Mouse (Mus musculus) MEL (cell line): ENCODE data around the gene Myt1l. TPM values are rescaled to one million over a fixed set of nuclear protein-coding genes. Genes with fewer than 3 reads are reported as not detected.

Experiments
- DNase-seq: peaks from one replicate; pipeline ENCODE4 v3.0.0; 2011; ENCODE audit warnings: low read depth, low spot score
- H3K27ac ChIP-seq: 2 replicates; pipeline ENCODE4 v1.5.1; 2012; ENCODE audit warnings: low read depth, mild to moderate bottlenecking, control low read depth, low read length, moderate library complexity; ENCODE audit not compliant: control insufficient read depth
- H3K27me3 ChIP-seq, 2 experiments: fragments of 150-350 bp in 1 of 2; sonication (generic) in 1 of 2; 2 replicates each; pipeline ENCODE4 v1.6.1; 2012; ENCODE audit warnings: low read length in 2 of 2, mild to moderate bottlenecking in 2 of 2, improper control_type of control experiment in 1 of 2, moderate library complexity in 1 of 2; ENCODE audit not compliant: insufficient read depth in 2 of 2, control insufficient read depth in 1 of 2
- H3K36me3 ChIP-seq, 2 experiments: 2 replicates each; pipeline ENCODE4 v1.6.1; 2012 to 2014; ENCODE audit warnings: low read length in 2 of 2, improper control_type of control experiment in 1 of 2, inconsistent platforms in 1 of 2, mild to moderate bottlenecking in 1 of 2; ENCODE audit not compliant: insufficient read depth in 2 of 2, control insufficient read depth in 1 of 2
- H3K4me1 ChIP-seq, 2 experiments: fragments of 150-350 bp in 1 of 2; sonication (generic) in 1 of 2; 2 replicates each; pipeline ENCODE4 v1.6.1; 2012; ENCODE audit warnings: low read length in 2 of 2, improper control_type of control experiment in 1 of 2, mild to moderate bottlenecking in 1 of 2; ENCODE audit not compliant: insufficient read depth in 2 of 2, control insufficient read depth in 1 of 2
- H3K4me3 ChIP-seq, 2 experiments: fragments of 150-350 bp in 1 of 2; sonication (generic) in 1 of 2; 2 replicates each; pipeline ENCODE4 v1.5.1; 2012; ENCODE audit warnings: low read depth in 2 of 2, low read length in 2 of 2, mild to moderate bottlenecking in 2 of 2, moderate library complexity in 2 of 2, control low read depth in 1 of 2, improper control_type of control experiment in 1 of 2; ENCODE audit not compliant: control insufficient read depth in 1 of 2, insufficient read depth in 1 of 2
- H3K79me2 ChIP-seq: 2 replicates; pipeline ENCODE4 v1.6.1; 2012; ENCODE audit warnings: mild to moderate bottlenecking, low read length, moderate library complexity; ENCODE audit not compliant: control insufficient read depth, poor library complexity, insufficient read depth
- H3K9ac ChIP-seq: 2 replicates; pipeline ENCODE4 v1.6.1; 2012; ENCODE audit warnings: low read depth, mild to moderate bottlenecking, control low read depth, low read length, moderate library complexity; ENCODE audit not compliant: control insufficient read depth, poor library complexity, severe bottlenecking
- H3K9me3 ChIP-seq: fragments of 150-350 bp; sonication (generic); replicated peaks from 2 replicates; pipeline ENCODE4 v1.6.1; 2012; ENCODE audit warnings: mild to moderate bottlenecking, low read length, improper control_type of control experiment, moderate library complexity; ENCODE audit not compliant: insufficient read depth
- CHD1 ChIP-seq: IDR thresholded peaks from 2 replicates; pipeline ENCODE4 v1.6.1; 2012; ENCODE audit warnings: low read depth, mild to moderate bottlenecking, inconsistent platforms, low read length, improper control_type of control experiment
- CHD2 ChIP-seq: IDR thresholded peaks from 2 replicates; pipeline ENCODE4 v1.6.1; 2011; ENCODE audit warnings: low read length, improper control_type of control experiment
- CTCF ChIP-seq, 3 experiments: IDR thresholded peaks in 2 of 3; conservative IDR thresholded peaks in 1 of 3; 2 replicates each; pipeline ENCODE4 v1.5.1; 2011 to 2012; ENCODE audit warnings: low read length in 3 of 3, low read depth in 2 of 3, mild to moderate bottlenecking in 2 of 3, improper control_type of control experiment in 1 of 3, inconsistent platforms in 1 of 3, mixed read lengths in 1 of 3, moderate library complexity in 1 of 3; ENCODE audit not compliant: control insufficient read depth in 1 of 3, insufficient read depth in 1 of 3, poor library complexity in 1 of 3, severe bottlenecking in 1 of 3
- E2F4 ChIP-seq: IDR thresholded peaks from 2 replicates; pipeline ENCODE4 v1.6.1; 2011; ENCODE audit warnings: low read depth, low read length, improper control_type of control experiment, borderline replicate concordance
- JUND ChIP-seq: IDR thresholded peaks from 2 replicates; pipeline ENCODE4 v1.6.1; 2011; ENCODE audit warnings: low read depth, mild to moderate bottlenecking, improper control_type of control experiment, low read length
- MAX ChIP-seq: IDR thresholded peaks from 2 replicates; pipeline ENCODE4 v1.6.1; 2011; ENCODE audit warnings: low read length, improper control_type of control experiment
- MAZ ChIP-seq: IDR thresholded peaks from 2 replicates; pipeline ENCODE4 v1.6.1; 2012; ENCODE audit warnings: low read depth, mild to moderate bottlenecking, inconsistent platforms, low read length, improper control_type of control experiment
- MEF2A ChIP-seq: IDR thresholded peaks from 2 replicates; pipeline ENCODE4 v1.6.1; 2014; ENCODE audit warnings: low read depth, mild to moderate bottlenecking, inconsistent platforms, low read length, improper control_type of control experiment; ENCODE audit not compliant: poor library complexity, insufficient replicate concordance, severe bottlenecking; ENCODE audit errors: extremely low read depth
- MXI1 ChIP-seq: IDR thresholded peaks from 2 replicates; pipeline ENCODE4 v1.6.1; 2011; ENCODE audit warnings: mild to moderate bottlenecking, low read depth, low read length, improper control_type of control experiment
- MYB ChIP-seq: IDR thresholded peaks from 2 replicates; pipeline ENCODE4 v1.6.1; 2011; ENCODE audit warnings: mild to moderate bottlenecking, low read depth, low read length, improper control_type of control experiment
- MYC ChIP-seq: IDR thresholded peaks from 2 replicates; pipeline ENCODE4 v1.6.1; 2011; ENCODE audit warnings: low read depth, mild to moderate bottlenecking, low read length, improper control_type of control experiment, moderate library complexity
- NELFE ChIP-seq: IDR thresholded peaks from 2 replicates; pipeline ENCODE4 v1.6.1; 2011; ENCODE audit warnings: low read depth, low read length, improper control_type of control experiment
- NRF1 ChIP-seq: IDR thresholded peaks from 2 replicates; pipeline ENCODE4 v1.6.1; 2014; ENCODE audit warnings: low read depth, mild to moderate bottlenecking, inconsistent platforms, low read length, improper control_type of control experiment, moderate library complexity; ENCODE audit not compliant: poor library complexity, insufficient read depth, severe bottlenecking
- RAD21 ChIP-seq: IDR thresholded peaks from 2 replicates; pipeline ENCODE4 v1.6.1; 2011; ENCODE audit warnings: mild to moderate bottlenecking, low read depth, low read length, improper control_type of control experiment
- RCOR1 ChIP-seq: IDR thresholded peaks from 2 replicates; pipeline ENCODE4 v1.6.1; 2012; ENCODE audit warnings: low read depth, mild to moderate bottlenecking, inconsistent platforms, low read length, improper control_type of control experiment
- SIN3A ChIP-seq: IDR thresholded peaks from 2 replicates; pipeline ENCODE4 v1.6.1; 2012; ENCODE audit warnings: low read length, improper control_type of control experiment, inconsistent platforms
- TAL1 ChIP-seq: IDR thresholded peaks from 2 replicates; pipeline ENCODE4 v1.6.1; 2012; ENCODE audit warnings: mild to moderate bottlenecking, inconsistent platforms, low read length, moderate library complexity, mixed read lengths
- USF1 ChIP-seq: IDR thresholded peaks from 2 replicates; pipeline ENCODE4 v1.6.1; 2014; ENCODE audit warnings: low read depth, mild to moderate bottlenecking, inconsistent platforms, low read length, improper control_type of control experiment, moderate library complexity
- ZC3H11A ChIP-seq: IDR thresholded peaks from 2 replicates; pipeline ENCODE4 v1.6.1; 2012; ENCODE audit warnings: low read depth, mild to moderate bottlenecking, inconsistent platforms, low read length, improper control_type of control experiment
- ZNF384 ChIP-seq: IDR thresholded peaks from 2 replicates; pipeline ENCODE4 v1.6.1; 2012; ENCODE audit warnings: low read depth, mild to moderate bottlenecking, inconsistent platforms, low read length, improper control_type of control experiment
- polyA plus RNA-seq, 2 experiments: library from polyadenylated mRNA; stranded (reverse) in 1 of 2; unstranded in 1 of 2; fragments of >175 nt in 1 of 2; fragments of >200 nt in 1 of 2; gene quantifications; 2 replicates each; pipeline versions ENCODE4 v1.2.1 to v1.2.4; 2012; ENCODE audit warnings: low replicate concordance in 2 of 2, low read depth in 1 of 2; ENCODE audit not compliant: insufficient read length in 2 of 2, insufficient read depth in 1 of 2, missing spikeins in 1 of 2
- total RNA-seq: library from RNA; depleted of rRNA; stranded (reverse); fragments of 300-350 nt; gene quantifications from 2 replicates; pipeline ENCODE4 v1.2.3, GENCODE M21; 2012

Myt1l gene
- total and polyA plus RNA-seq, 3 experiments, result not detected

GRCm38 (mm10) chr12:29741181-29741580 lies 213.0 kb downstream of the Myt1l start:
- Histone ChIP-seq H3K9ac (no peak overlapping the region), H3K36me3 (no peaks in the 10 kb centered on the region), H3K4me3 (no peak overlapping the region), H3K27me3 (no peaks in the 10 kb centered on the region), H3K27ac (no peak overlapping the region), H3K9me3 (no peaks in the 10 kb centered on the region), H3K4me1 (no peaks in the 10 kb centered on the region), H3K79me2 (no peaks in the 10 kb centered on the region)
- TF ChIP-seq TAL1 (no peak), ZNF384 (no peak), SIN3A (no peak), NELFE (no peak), MAZ (no peak), MAX (no peak), MEF2A (no peak), CTCF (IDR thresholded peaks at IDR 0.05 in 2 of 3, conservative IDR thresholded peaks at IDR 0.05 in 1 of 3; ENCODE audit: control insufficient read depth in 1 of 3, insufficient read depth in 1 of 3, low read depth in 2 of 3, low read length in 3 of 3, poor library complexity in 1 of 3, severe bottlenecking in 1 of 3) (no peak)
- no peak for DNase-seq

DNA sequence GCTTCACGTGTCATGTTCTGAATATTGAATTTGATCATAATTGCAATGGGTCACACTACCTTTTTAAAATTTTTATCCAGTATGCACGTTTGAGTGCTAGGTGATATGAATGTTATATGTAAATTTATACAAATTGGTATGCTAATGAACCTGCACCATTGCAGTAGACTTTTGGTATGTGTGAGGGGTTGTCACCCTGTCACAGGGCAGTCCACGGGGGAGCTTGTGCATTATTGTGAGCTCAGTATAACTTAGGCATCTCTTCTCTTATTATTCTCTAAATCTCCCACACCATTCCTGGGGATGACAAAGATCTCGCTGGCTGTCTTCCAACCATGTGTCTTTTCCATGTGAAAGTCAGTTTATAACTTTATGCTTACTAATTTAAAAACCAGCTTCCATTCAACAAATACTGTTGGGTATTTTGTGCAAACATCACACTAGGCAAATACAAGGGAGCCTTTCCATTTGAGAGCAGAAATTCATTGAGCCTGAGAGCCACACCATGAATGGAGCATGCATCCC lies 222.5 kb downstream of the Myt1l start:
- TF ChIP-seq CTCF (IDR thresholded peaks at IDR 0.05 in 2 of 3, conservative IDR thresholded peaks at IDR 0.05 in 1 of 3; ENCODE audit: control insufficient read depth in 1 of 3, insufficient read depth in 1 of 3, low read depth in 2 of 3, low read length in 3 of 3, poor library complexity in 1 of 3, severe bottlenecking in 1 of 3), result no peak
- Histone ChIP-seq H3K79me2 (no peaks in the 10 kb centered on the region), H3K27ac (no peak overlapping the region), H3K9me3 (no peaks in the 10 kb centered on the region), H3K4me1 (no peaks in the 10 kb centered on the region), H3K9ac (no peak overlapping the region), H3K4me3 (no peak overlapping the region), H3K36me3 (no peaks in the 10 kb centered on the region), H3K27me3 (no peaks in the 10 kb centered on the region)
- DNase-seq, result no peak

GRCm38 (mm10) chr12:29755086-29755871 lies 227.1 kb downstream of the Myt1l start:
- Histone ChIP-seq H3K9ac (no peak overlapping the region), H3K27me3 (no peaks in the 10 kb centered on the region), H3K27ac (no peak overlapping the region), H3K9me3 (no peaks in the 10 kb centered on the region), H3K79me2 (no peaks in the 10 kb centered on the region), H3K36me3 (no peaks in the 10 kb centered on the region), H3K4me1 (no peaks in the 10 kb centered on the region), H3K4me3 (no peak overlapping the region)
- DNase-seq, result no peak
- TF ChIP-seq CHD2 (no peak), MYB (no peak), JUND (no peak), RAD21 (no peak), MAX (no peak), NELFE (no peak), E2F4 (no peak), RCOR1 (no peak), NRF1 (no peak), MYC (no peak), SIN3A (no peak), MXI1 (no peak), ZC3H11A (no peak), USF1 (no peak), CHD1 (no peak)
